Mouse (Mus musculus): ENCODE results near the gene Trpv1. TPM values are rescaled to one million over a fixed set of nuclear protein-coding genes. Genes with fewer than 3 reads are reported as not detected.

Gene Trpv1
- polyA plus RNA-seq (2015; fragmentation: Nextera tagmentation; extraction: Ambion mirVana): 0.05 and 0.17 TPM in 2 replicates

GRCm38 (mm10) chr11:73233992-73234391, at the start of gene Trpv1:
Gene Trpv1, plus strand, starts transcription at chr11:73234292.
- ATAC-seq (ENCODE audit: low FRiP score, low read depth): no peak
- 78% methylated on average over 5 of the region's 5 CpGs for WGBS
- H3K9ac ChIP-seq: no peak within 1 kb of the TSS
- H3K27ac ChIP-seq: no peak within 1 kb of the TSS
- no peaks in the 10 kb centered on the region for H3K36me3 ChIP-seq
- no peak within 1 kb of the TSS for H3K4me2 ChIP-seq (replicated peaks)
- peaks cover 29% of the 10 kb centered on the region for H3K4me1 ChIP-seq
- H3K27me3 ChIP-seq: no peaks in the 10 kb centered on the region
- H3K4me3 ChIP-seq: no peak within 1 kb of the TSS
- H3K9me3 ChIP-seq: no peaks in the 10 kb centered on the region; the same call in 1 of the 2 replicates

DNA sequence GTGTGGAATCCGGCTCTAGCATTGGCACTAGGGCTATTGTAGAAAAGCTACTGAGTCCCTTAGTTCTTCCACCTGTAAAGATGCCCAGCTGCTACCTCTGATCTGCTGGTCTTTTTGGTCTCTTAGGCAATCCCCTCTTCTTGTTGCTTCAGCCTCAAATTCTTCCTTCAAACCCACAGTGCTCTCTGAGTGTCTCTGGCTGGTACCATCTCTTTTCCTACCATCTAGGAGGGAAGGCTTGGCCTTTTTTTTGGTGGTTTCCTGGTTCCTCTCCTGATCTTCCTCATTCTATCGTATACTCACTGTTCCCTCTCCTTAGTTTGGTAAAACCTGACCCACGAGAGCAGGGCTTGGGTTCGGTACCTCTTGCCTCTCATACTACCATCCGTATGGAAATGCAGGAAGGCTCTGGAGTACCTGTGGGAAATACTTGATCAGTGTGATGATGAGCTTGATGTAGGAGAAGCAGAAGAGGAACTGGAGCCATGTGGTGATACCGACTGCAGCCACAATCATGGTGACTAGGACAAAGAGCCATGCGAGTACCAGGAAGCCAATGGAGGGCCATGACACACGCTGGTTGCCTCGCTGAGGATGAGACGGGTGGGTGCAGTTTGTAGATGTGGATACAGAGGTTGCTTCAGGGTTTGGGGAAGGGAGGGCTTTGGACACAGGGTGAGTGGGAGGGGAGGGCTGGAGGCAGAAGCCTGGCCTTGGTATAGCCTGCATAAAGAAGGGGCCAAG, 48.0 kb upstream of the Trpv1 start:
- Histone ChIP-seq H3K27ac (no peak overlapping the region), H3K9ac (no peak overlapping the region), H3K4me1 (no peaks in the 10 kb centered on the region), H3K27me3 (no peaks in the 10 kb centered on the region), H3K36me3 (peaks cover 89% of the 10 kb centered on the region), H3K4me3 (no peak overlapping the region), H3K4me2 (replicated peaks) (no peak overlapping the region), H3K9me3 (no peaks in the 10 kb centered on the region)
- ATAC-seq (ENCODE audit: low FRiP score, low read depth): no peak
- WGBS: 92% methylated on average over 10 of the region's 10 CpGs

DNA sequence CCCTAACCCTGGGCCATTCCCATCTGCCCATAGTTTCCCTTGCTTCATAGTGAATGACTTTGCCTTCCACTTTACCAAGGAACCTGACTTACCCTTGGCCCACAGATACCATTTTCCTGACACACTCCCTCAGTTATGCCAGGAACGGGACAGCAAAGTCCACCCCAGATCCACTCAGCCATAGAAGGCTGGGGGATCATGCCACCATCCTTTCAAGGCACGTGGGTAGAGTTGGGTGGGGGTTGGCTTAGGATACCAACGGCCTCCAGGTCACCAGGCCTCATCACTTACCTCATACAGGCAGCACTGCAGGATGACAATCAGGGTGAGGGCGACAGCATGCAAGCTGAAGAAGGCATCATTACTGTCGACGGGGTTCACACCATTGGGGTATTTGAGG, 46.9 kb upstream of the Trpv1 start:
- Histone ChIP-seq H3K9me3 (no peaks in the 10 kb centered on the region), H3K9ac (no peak overlapping the region), H3K4me2 (replicated peaks) (no peak overlapping the region), H3K4me3 (no peak overlapping the region), H3K27ac (no peak overlapping the region), H3K27me3 (no peaks in the 10 kb centered on the region), H3K4me1 (no peaks in the 10 kb centered on the region), H3K36me3 (peaks cover 96% of the 10 kb centered on the region)
- no peak for ATAC-seq (ENCODE audit: low FRiP score, low read depth)
- WGBS: 83% methylated on average over 6 of the region's 6 CpGs

DNA sequence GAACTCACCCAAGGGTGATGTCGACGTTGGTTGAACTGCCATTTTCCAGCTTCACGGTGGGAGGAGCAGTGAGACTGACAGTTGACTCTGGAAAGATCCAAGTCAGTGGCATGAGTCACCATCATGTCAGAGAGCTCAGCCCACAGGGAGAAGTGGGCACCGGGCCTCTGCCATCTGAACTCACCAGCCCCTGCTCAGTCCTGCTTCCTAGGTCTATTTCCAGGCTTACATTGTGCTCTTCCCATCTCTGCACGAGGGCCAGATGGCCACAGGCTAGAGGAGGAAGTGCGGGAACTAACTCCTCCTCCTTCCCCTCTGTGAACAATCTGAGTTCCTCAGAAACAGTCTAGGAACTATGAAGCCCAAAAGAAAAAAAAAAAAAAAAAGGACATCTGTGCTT, 41.0 kb upstream of the Trpv1 start:
- Histone ChIP-seq H3K9me3 (no peaks in the 10 kb centered on the region), H3K9ac (no peak overlapping the region), H3K36me3 (peaks cover 68% of the 10 kb centered on the region), H3K4me1 (peaks cover 5% of the 10 kb centered on the region), H3K27me3 (no peaks in the 10 kb centered on the region), H3K4me3 (no peak overlapping the region), H3K4me2 (replicated peaks) (no peak overlapping the region), H3K27ac (no peak overlapping the region)
- WGBS: 78% methylated on average over 6 of the region's 6 CpGs
- ATAC-seq (ENCODE audit: low FRiP score, low read depth): no peak

DNA sequence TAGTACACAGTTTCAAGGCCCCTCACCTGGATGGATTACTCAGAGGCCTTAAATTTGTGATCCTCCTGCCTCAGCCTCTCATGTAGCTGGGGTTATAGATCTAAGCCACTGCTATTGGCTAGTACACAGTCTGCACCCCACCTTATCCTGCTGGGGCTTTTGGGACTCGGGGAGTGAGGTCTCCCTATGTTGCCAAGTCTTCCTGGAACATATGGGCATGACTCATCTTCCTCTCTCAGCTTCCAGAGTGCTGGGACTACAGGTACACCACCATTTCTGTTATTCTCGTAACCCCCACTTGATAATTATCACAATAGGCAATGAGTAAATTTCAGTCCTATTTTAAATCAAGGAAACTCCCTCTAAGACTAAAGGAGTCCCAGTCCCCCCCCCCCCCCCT, 39.6 kb upstream of the Trpv1 start:
- Histone ChIP-seq H3K4me1 (peaks cover 9% of the 10 kb centered on the region), H3K27me3 (no peaks in the 10 kb centered on the region), H3K27ac (no peak overlapping the region), H3K9me3 (no peaks in the 10 kb centered on the region), H3K4me2 (replicated peaks) (no peak overlapping the region), H3K9ac (no peak overlapping the region), H3K36me3 (peaks cover 54% of the 10 kb centered on the region), H3K4me3 (no peak overlapping the region)
- ATAC-seq (ENCODE audit: low FRiP score, low read depth): no peak
- WGBS: 83% methylated on average over 2 of the region's 2 CpGs

DNA sequence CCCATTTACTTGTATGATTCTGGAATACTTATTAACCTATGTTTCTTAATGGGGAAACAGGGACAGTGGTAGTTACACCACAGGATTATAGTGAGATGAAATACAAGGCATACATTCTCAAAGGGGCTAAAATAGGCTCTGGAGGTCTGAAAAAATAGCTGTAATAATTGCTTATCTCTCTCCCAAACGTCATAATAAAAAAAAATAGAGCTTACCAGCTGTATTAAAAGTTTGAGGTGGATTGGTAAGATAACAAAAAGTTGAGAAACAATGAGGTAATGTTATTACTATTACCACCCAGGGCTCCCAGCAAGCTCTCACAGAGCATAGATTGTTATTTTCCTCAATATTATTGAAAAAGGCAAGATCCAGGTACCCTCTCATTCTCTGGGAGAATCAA, 35.9 kb upstream of the Trpv1 start:
- peak overlapping the region; percentile 72 for H3K4me3 ChIP-seq
- WGBS: 3% methylated on average over 1 of the region's 1 CpGs
- H3K9ac ChIP-seq: peak overlapping the region; percentile 79

GRCm38 (mm10) chr11:73198603-73199229, 35.4 kb upstream of the Trpv1 start, which contains the start of gene Ctns:
Gene Ctns, minus strand, starts transcription at chr11:73199042.
- Histone ChIP-seq H3K9ac (peak within 1 kb of the TSS; percentile 79), H3K36me3 (peaks cover 16% of the 10 kb centered on the region; the same call in 1 of the 2 replicates), H3K27ac (no peak within 1 kb of the TSS), H3K4me2 (replicated peaks) (peak within 1 kb of the TSS; percentile 89), H3K4me1 (peaks cover 15% of the 10 kb centered on the region), H3K27me3 (no peaks in the 10 kb centered on the region), H3K9me3 (no peaks in the 10 kb centered on the region), H3K4me3 (peak within 1 kb of the TSS; percentile 72)
- ATAC-seq (ENCODE audit: low FRiP score, low read depth): peak; percentile 97
- 1% methylated on average over 22 of the region's 22 CpGs for WGBS

More for the DNA sequence above, 35.9 kb upstream of the Trpv1 start:
- no peaks in the 10 kb centered on the region for H3K9me3 ChIP-seq
- peak overlapping the region; percentile 89 for H3K4me2 ChIP-seq (replicated peaks)
- ATAC-seq (ENCODE audit: low FRiP score, low read depth): no peak
- no peak overlapping the region for H3K27ac ChIP-seq
- peaks cover 17% of the 10 kb centered on the region; the same call in 1 of the 2 replicates for H3K36me3 ChIP-seq
- H3K4me1 ChIP-seq: peaks cover 15% of the 10 kb centered on the region
- H3K27me3 ChIP-seq: no peaks in the 10 kb centered on the region

DNA sequence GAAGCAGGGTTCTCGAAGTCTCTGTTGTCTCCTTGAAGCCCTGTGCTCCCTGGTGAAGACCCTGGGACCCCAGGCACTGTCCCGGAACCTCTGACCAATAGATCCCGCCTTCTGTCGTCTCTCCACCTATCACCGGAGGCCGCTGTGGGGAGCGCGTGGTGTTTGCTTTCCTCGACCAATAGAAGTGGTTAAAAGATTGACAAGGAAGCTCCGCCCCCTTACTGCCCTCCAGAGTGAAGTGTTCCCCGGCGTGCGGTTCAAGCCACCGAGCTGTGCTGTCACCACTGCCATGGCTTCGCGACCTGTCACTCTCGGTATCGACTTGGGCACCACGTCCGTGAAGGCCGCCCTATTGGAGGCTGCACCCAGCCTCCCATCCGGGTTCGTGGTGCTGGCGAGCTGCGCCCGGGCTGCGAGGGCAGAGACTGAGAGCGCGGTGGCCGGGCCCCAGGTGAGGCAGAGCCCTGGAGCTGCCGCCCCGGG, 34.8 kb upstream of the Trpv1 start, which contains the start of gene Shpk:
TSS of gene Shpk (plus strand) at position 231 of the 483 bp plus-strand sequence.
- peak; percentile 98 for ATAC-seq (ENCODE audit: low FRiP score, low read depth)
- H3K27ac ChIP-seq: no peak within 1 kb of the TSS

DNA sequence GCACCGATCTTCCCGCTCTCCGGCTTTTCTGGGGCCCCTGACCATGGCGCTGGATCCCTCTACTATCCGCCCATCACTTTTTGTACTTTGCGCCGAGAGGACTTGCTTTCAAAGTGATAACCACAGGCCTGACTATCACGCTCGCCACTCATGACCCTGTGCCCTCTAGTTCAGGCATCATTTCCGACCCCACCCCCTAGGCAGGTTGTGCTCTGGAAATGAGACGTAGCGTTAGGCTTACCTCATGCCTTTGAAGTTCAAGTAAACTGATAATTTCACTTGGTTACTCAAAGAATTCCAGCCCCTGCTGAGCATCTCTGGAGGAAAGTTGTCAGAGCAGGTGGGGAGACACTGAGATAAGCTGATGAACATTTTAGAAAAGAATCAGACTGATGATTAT, 34.2 kb upstream of the Trpv1 start:
- no peak overlapping the region for H3K27ac ChIP-seq
- peak overlapping the region; percentile 89 for H3K4me2 ChIP-seq (replicated peaks)
- no peaks in the 10 kb centered on the region for H3K27me3 ChIP-seq
- no peak for ATAC-seq (ENCODE audit: low FRiP score, low read depth)
- peak overlapping the region; percentile 70 for H3K9ac ChIP-seq
- H3K4me1 ChIP-seq: peaks cover 15% of the 10 kb centered on the region
- peak overlapping the region; percentile 72 for H3K4me3 ChIP-seq
- no peaks in the 10 kb centered on the region for H3K9me3 ChIP-seq
- H3K36me3 ChIP-seq: peaks cover 12% of the 10 kb centered on the region; the same call in 1 of the 2 replicates
- 3% methylated on average over 12 of the region's 12 CpGs for WGBS

More for the DNA sequence above, 34.8 kb upstream of the Trpv1 start, which contains the start of gene Shpk:
- Histone ChIP-seq H3K36me3 (peaks cover 15% of the 10 kb centered on the region; the same call in 1 of the 2 replicates), H3K4me2 (replicated peaks) (peak within 1 kb of the TSS; percentile 89), H3K27me3 (no peaks in the 10 kb centered on the region), H3K4me3 (peak within 1 kb of the TSS; percentile 72), H3K9me3 (no peaks in the 10 kb centered on the region), H3K9ac (peak within 1 kb of the TSS; percentile 79), H3K4me1 (peaks cover 15% of the 10 kb centered on the region)
- WGBS: under 1% methylated on average over 32 of the region's 32 CpGs

- WGBS: 57% methylated on average over 2 of the region's 2 CpGs
- Histone ChIP-seq H3K36me3 (peaks cover 2% of the 10 kb centered on the region; the same call in 1 of the 2 replicates), H3K27me3 (no peaks in the 10 kb centered on the region), H3K9me3 (no peaks in the 10 kb centered on the region), H3K4me3 (no peak overlapping the region), H3K4me2 (replicated peaks) (no peak overlapping the region), H3K4me1 (peaks cover 15% of the 10 kb centered on the region), H3K9ac (no peak overlapping the region), H3K27ac (no peak overlapping the region)
- ATAC-seq (ENCODE audit: low FRiP score, low read depth): no peak
These were observed 33.1 kb upstream of the Trpv1 start for GRCm38 (mm10) chr11:73201021-73201420.

DNA sequence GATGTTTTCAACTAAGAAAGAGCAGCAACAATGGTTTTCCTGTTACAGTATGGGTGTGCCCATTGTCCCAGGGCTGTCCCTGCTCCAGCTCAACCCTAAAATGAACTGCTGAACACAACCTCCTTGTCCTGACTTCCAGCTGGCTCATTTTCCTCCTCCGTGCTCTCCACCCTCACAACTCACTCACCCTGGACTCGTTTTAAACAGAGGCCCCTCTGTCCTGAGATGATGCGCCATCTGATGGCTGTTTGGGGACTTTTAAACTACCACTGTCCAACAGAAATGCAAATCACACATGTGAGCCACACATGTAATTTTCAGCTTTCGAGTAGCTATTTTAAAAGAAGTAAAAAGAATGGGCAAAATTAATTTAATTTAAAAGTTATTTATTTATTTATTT, 32.5 kb upstream of the Trpv1 start:
- Histone ChIP-seq H3K27ac (no peak overlapping the region), H3K9ac (no peak overlapping the region), H3K27me3 (no peaks in the 10 kb centered on the region), H3K9me3 (no peaks in the 10 kb centered on the region), H3K4me2 (replicated peaks) (no peak overlapping the region), H3K4me3 (no peak overlapping the region), H3K4me1 (peaks cover 15% of the 10 kb centered on the region), H3K36me3 (no peaks in the 10 kb centered on the region)
- ATAC-seq (ENCODE audit: low FRiP score, low read depth): no peak
- 38% methylated on average over 4 of the region's 4 CpGs for WGBS

DNA sequence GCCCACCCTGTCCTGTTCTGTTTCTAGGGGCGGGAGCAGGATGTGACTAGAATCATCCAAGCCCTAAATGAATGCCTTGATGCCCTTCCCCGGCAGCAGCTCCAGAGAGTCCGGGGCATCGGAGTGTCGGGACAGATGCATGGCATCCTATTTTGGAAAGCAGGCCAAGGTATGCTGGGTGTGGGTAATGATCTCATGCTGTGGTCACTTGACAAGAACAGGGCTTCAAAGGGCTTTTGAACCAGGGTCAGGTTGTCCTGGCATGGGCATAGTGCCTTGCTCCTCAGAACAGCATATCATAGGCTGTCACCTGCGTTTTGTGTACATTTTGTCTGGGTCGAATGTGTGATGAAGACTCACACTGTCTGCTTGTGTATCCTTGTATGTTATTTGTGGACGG, 30.2 kb upstream of the Trpv1 start:
- no peak overlapping the region for H3K4me3 ChIP-seq
- H3K27ac ChIP-seq: no peak overlapping the region
- peaks cover 6% of the 10 kb centered on the region; the same call in 1 of the 2 replicates for H3K4me1 ChIP-seq
- no peak overlapping the region for H3K4me2 ChIP-seq (replicated peaks)
- H3K36me3 ChIP-seq: no peaks in the 10 kb centered on the region
- H3K27me3 ChIP-seq: no peaks in the 10 kb centered on the region
- 84% methylated on average over 8 of the region's 8 CpGs for WGBS
- no peaks in the 10 kb centered on the region for H3K9me3 ChIP-seq
- no peak for ATAC-seq (ENCODE audit: low FRiP score, low read depth)
- H3K9ac ChIP-seq: no peak overlapping the region

All from limb, embryonic 13.5 days (tissue).